Mouse (Mus musculus): ENCODE measurements at regions not wholly inside any gene's neighbourhood (a gene's known extent, or its start where the extent isn't known, plus 50 kb on each side); places are given as distances from the start of the nearest gene placed in this dataset.

DNA sequence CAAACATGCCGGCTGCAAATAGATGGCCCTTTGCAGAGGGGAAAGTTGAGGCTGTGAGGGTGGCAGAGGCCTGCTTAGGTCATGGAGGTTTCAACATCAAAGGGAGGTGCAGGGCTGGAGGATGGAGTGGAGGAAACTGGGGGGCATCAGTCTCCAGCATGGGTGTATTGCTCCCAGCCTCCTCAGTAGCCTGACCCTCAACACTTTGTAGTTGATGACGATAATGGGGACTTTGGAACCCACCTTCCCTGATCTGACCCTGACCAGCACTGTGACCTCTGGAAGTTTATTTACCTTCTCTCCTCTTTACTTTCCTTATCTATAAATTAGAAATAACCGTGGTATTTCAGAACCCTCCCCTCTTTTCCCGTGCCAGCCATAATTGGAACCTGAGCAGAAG lies 56.2 kb downstream of the Gm26897 start:
- TF ChIP-seq POLR2A (IDR thresholded peaks at IDR 0.05; ENCODE audit: low read depth, low read length) = no peak
- TF ChIP-seq CTCF (conservative IDR thresholded peaks at IDR 0.05; ENCODE audit: insufficient read depth, insufficient read length, low read depth, low read length) = no peak
- DNase-seq = no peak
- WGBS = 48% methylated on average over 4 of the region's 4 CpGs
- Histone ChIP-seq H3K27me3 (replicated peaks; ENCODE audit: control insufficient read depth, insufficient read depth, low read length) (no peaks in the 10 kb centered on the region), H3K36me3 (ENCODE audit: control insufficient read depth, insufficient read depth, low read length) (no peaks in the 10 kb centered on the region), H3K4me3 (ENCODE audit: insufficient read depth, low read depth, low read length) (no peak overlapping the region), H3K4me1 (ENCODE audit: control insufficient read depth, insufficient read depth, low read length) (no peaks in the 10 kb centered on the region), H3K27ac (ENCODE audit: insufficient read depth, low read depth, low read length) (no peak overlapping the region)

DNA sequence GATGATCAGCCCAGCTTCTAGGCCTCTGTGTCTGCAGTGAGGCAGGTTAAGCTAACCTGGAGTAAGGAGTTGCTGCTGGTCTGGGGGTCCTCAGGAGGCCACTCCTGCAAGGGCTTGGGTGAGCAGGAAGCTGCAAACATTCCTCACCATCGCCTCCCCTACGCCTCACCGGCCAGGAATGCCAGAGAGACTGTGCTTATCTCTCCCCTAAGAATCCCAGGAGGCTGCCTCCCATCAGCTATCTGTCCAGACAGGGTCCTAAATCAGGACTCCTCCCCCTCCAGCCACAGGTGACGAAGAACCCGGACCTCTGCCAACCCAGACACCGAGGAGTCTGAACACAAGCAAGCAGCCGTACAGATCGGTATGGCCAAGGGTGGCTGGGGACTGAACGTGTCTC lies 56.8 kb downstream of the Gm26897 start:
- H3K4me3 ChIP-seq (ENCODE audit: insufficient read depth, low read depth, low read length) = no peak overlapping the region
- no peak for DNase-seq
- no peaks in the 10 kb centered on the region for H3K4me1 ChIP-seq (ENCODE audit: control insufficient read depth, insufficient read depth, low read length)
- WGBS = 46% methylated on average over 9 of the region's 9 CpGs
- no peaks in the 10 kb centered on the region for H3K27me3 ChIP-seq (replicated peaks; ENCODE audit: control insufficient read depth, insufficient read depth, low read length)
- no peak for TF ChIP-seq CTCF (conservative IDR thresholded peaks at IDR 0.05; ENCODE audit: insufficient read depth, insufficient read length, low read depth, low read length)
- TF ChIP-seq POLR2A (IDR thresholded peaks at IDR 0.05; ENCODE audit: low read depth, low read length) = no peak
- H3K27ac ChIP-seq (ENCODE audit: insufficient read depth, low read depth, low read length) = no peak overlapping the region
- H3K36me3 ChIP-seq (ENCODE audit: control insufficient read depth, insufficient read depth, low read length) = no peaks in the 10 kb centered on the region

DNA sequence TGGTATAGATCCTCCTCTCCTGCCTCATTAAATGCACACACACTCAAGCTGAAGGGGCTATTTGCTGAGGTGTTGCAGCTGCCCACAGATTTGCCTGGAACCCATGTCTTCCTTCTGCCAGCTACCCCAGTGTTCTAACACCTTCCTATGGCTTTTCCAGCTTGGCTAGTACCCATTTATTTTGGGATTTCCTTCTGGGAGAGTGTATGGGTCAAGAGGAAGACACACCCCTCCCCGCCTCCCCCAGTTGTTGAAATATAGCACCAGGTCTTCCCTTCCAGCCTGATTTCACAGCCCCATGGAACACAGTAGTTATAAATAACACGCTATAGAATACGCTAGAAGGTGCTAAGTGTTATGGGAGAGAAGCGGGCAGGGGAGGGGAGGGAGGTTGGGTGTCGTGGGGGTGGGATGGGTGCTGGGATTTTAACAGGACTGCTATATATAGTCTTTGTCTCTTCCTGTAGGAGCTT lies 57.4 kb downstream of the Gm26897 start:
- Histone ChIP-seq H3K4me1 (ENCODE audit: control insufficient read depth, insufficient read depth, low read length) (no peaks in the 10 kb centered on the region), H3K36me3 (ENCODE audit: control insufficient read depth, insufficient read depth, low read length) (no peaks in the 10 kb centered on the region), H3K4me3 (ENCODE audit: insufficient read depth, low read depth, low read length) (no peak overlapping the region), H3K27me3 (replicated peaks; ENCODE audit: control insufficient read depth, insufficient read depth, low read length) (no peaks in the 10 kb centered on the region), H3K27ac (ENCODE audit: insufficient read depth, low read depth, low read length) (no peak overlapping the region)
- no peak for TF ChIP-seq POLR2A (IDR thresholded peaks at IDR 0.05; ENCODE audit: low read depth, low read length)
- 68% methylated on average over 5 of the region's 5 CpGs for WGBS
- DNase-seq = peak; percentile 18

DNA sequence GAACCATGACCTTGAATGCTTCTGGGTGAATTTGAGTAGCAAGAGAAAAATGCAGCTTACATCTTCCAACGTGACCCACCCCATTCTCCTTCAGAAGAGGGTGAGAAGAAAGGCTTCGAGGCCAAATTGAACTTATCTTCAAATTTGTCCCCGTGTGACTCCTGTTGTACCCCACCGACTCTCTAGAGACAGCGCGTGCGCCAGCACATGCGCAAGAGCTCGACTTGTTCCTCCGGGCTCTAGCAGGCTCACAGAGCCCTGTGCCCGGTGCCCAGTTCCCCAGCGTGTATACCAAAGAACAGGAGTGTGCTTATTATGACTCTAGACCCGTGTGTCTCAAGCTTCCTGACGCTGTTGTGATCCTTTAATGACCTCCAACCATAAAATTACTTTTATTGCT lies 59.0 kb downstream of the Gm26897 start:
- no peaks in the 10 kb centered on the region for H3K36me3 ChIP-seq (ENCODE audit: control insufficient read depth, insufficient read depth, low read length)
- no peak overlapping the region for H3K27ac ChIP-seq (ENCODE audit: insufficient read depth, low read depth, low read length)
- TF ChIP-seq CTCF (conservative IDR thresholded peaks at IDR 0.05; ENCODE audit: insufficient read depth, insufficient read length, low read depth, low read length) = no peak
- no peak for TF ChIP-seq POLR2A (IDR thresholded peaks at IDR 0.05; ENCODE audit: low read depth, low read length)
- no peaks in the 10 kb centered on the region for H3K27me3 ChIP-seq (replicated peaks; ENCODE audit: control insufficient read depth, insufficient read depth, low read length)
- WGBS = 80% methylated on average over 14 of the region's 14 CpGs
- H3K4me3 ChIP-seq (ENCODE audit: insufficient read depth, low read depth, low read length) = no peak overlapping the region
- H3K4me1 ChIP-seq (ENCODE audit: control insufficient read depth, insufficient read depth, low read length) = no peaks in the 10 kb centered on the region
- no peak for DNase-seq

DNA sequence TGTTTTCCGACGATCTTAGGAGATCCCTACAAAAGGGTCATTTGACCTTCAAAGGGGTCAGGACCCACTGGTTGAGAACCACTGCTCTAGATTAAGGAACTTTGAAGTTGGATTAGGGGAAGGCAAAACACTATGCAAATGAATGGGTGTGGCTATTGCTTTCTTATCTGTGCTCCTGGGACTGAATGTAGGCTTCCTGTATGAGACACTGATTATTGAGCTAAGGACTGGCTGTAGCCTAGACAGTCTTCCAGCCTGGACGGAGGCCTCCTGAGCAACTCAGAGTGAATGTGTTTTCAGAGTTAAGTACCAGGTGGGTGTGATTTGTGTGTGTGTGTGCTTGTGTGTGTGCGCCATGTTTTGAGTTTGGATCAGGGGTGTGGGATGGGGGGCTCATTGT lies 59.5 kb downstream of the Gm26897 start:
- Histone ChIP-seq H3K36me3 (ENCODE audit: control insufficient read depth, insufficient read depth, low read length) (no peaks in the 10 kb centered on the region), H3K27me3 (replicated peaks; ENCODE audit: control insufficient read depth, insufficient read depth, low read length) (no peaks in the 10 kb centered on the region), H3K4me1 (ENCODE audit: control insufficient read depth, insufficient read depth, low read length) (no peaks in the 10 kb centered on the region), H3K27ac (ENCODE audit: insufficient read depth, low read depth, low read length) (no peak overlapping the region), H3K4me3 (ENCODE audit: insufficient read depth, low read depth, low read length) (no peak overlapping the region)
- WGBS = 80% methylated on average over 4 of the region's 4 CpGs
- TF ChIP-seq POLR2A (IDR thresholded peaks at IDR 0.05; ENCODE audit: low read depth, low read length) (no peak), CTCF (conservative IDR thresholded peaks at IDR 0.05; ENCODE audit: insufficient read depth, insufficient read length, low read depth, low read length) (no peak)
- peak; percentile 20 for DNase-seq

DNA sequence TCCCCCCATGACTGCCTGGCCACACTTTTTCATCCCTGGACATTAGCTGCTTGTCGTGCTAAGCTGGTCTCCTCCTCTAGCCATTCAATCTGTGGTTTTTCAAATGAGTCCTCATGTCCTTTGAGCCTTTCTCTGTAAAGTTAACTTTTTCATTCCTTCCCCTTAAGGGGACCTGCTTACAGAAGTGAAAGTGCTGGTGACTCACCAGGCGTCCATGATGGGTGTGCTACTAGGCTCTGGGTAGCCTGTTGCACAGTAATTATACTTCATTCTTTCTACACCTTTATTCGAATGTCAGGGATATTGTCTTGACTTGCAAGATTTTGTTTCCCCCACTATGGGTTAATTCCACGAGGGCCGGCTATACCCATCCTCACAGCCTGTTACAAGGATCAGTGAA lies 63.2 kb downstream of the Gm26897 start:
- H3K36me3 ChIP-seq (ENCODE audit: control insufficient read depth, insufficient read depth, low read length) = no peaks in the 10 kb centered on the region
- no peaks in the 10 kb centered on the region for H3K4me1 ChIP-seq (ENCODE audit: control insufficient read depth, insufficient read depth, low read length)
- no peaks in the 10 kb centered on the region for H3K27me3 ChIP-seq (replicated peaks; ENCODE audit: control insufficient read depth, insufficient read depth, low read length)
- no peak for DNase-seq
- H3K27ac ChIP-seq (ENCODE audit: insufficient read depth, low read depth, low read length) = no peak overlapping the region
- no peak for TF ChIP-seq CTCF (conservative IDR thresholded peaks at IDR 0.05; ENCODE audit: insufficient read depth, insufficient read length, low read depth, low read length)
- TF ChIP-seq POLR2A (IDR thresholded peaks at IDR 0.05; ENCODE audit: low read depth, low read length) = no peak
- WGBS = 65% methylated on average over 5 of the region's 5 CpGs
- no peak overlapping the region for H3K4me3 ChIP-seq (ENCODE audit: insufficient read depth, low read depth, low read length)

DNA sequence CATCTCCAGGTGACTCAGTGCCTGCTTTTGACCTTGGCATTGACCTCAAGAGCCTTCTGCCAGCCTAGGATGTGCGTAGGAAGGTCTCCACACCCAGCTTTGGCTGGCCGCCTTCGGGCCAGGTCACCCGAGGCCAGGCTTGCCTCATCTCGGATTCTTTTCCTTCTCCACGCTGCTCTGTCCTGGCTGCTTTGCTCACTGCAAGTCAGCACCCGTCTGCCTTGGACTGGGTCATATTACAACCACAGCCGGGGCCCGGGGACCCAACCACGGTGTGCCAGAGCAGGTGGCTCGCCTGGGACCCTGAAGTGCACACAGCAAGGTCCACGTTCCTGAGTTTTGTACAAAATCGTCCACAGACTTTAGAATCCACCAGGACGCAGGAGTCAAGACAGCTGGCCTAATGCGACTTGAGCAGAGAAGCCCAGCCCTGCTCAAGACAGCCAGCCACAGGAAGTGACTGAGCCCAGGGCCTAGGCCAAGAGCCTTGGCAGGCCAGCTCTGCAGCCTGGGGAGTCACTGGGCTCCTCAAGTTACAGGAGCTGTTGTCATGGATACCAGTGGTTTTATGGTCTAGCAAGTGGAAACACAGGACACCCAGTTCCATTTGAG lies 66.1 kb downstream of the Gm26897 start:
- H3K27ac ChIP-seq (ENCODE audit: insufficient read depth, low read depth, low read length) = peak overlapping the region; percentile 21

More for the DNA sequence above, 66.1 kb downstream of the Gm26897 start:
- Histone ChIP-seq H3K27me3 (replicated peaks; ENCODE audit: control insufficient read depth, insufficient read depth, low read length) (no peaks in the 10 kb centered on the region), H3K4me1 (ENCODE audit: control insufficient read depth, insufficient read depth, low read length) (no peaks in the 10 kb centered on the region), H3K36me3 (ENCODE audit: control insufficient read depth, insufficient read depth, low read length) (no peaks in the 10 kb centered on the region), H3K4me3 (ENCODE audit: insufficient read depth, low read depth, low read length) (no peak overlapping the region)
- TF ChIP-seq POLR2A (IDR thresholded peaks at IDR 0.05; ENCODE audit: low read depth, low read length) = no peak
- TF ChIP-seq CTCF (conservative IDR thresholded peaks at IDR 0.05; ENCODE audit: insufficient read depth, insufficient read length, low read depth, low read length) = no peak
- DNase-seq = peak; percentile 76
- 21% methylated on average over 15 of the region's 15 CpGs for WGBS

Data from kidney, adult 2 months (tissue).